Mouse (Mus musculus) forebrain, embryonic 11.5 days (tissue): ENCODE results near the gene Hist1h2ad. TPM values are rescaled to one million over a fixed set of nuclear protein-coding genes. Genes with fewer than 3 reads are reported as not detected.
"Not testable (repeated sequence)": the region's sequence is repeated elsewhere in the genome, so short reads cannot be mapped to it uniquely, and the experiment has no call there.

Experiments used
- ATAC-seq: fragments of 200-750 bp; cut with Nextera tagmentation; replicated peaks from 2 replicates; pipeline ENCODE4 v1.8.0; 2017; ENCODE audit warnings: moderate TSS enrichment; ENCODE audit not compliant: low FRiP score
- DNase-seq: peaks from one replicate; pipeline ENCODE4 v3.0.0-alpha.2; 2017; ENCODE audit warnings: low spot score
- H3K27ac ChIP-seq: fragments of 300-500 bp; sonication (generic); 2 replicates; pipeline ENCODE4 v1.5.1; 2014; ENCODE audit warnings: low read depth, low read length
- H3K27me3 ChIP-seq: fragments of 300-500 bp; sonication (generic); 2 replicates; pipeline ENCODE4 v1.6.1; 2014; ENCODE audit warnings: mild to moderate bottlenecking, low read length, mixed read lengths; ENCODE audit not compliant: control insufficient read depth, insufficient read depth
- H3K36me3 ChIP-seq: fragments of 300-500 bp; sonication (generic); 2 replicates; pipeline ENCODE4 v1.6.1; 2014; ENCODE audit warnings: mild to moderate bottlenecking, low read length, moderate library complexity, mixed read lengths; ENCODE audit not compliant: control insufficient read depth, insufficient read depth
- H3K4me1 ChIP-seq: fragments of 300-500 bp; sonication (generic); replicated peaks from 2 replicates; pipeline ENCODE4 v1.6.1; 2014; ENCODE audit warnings: low read length, mixed read lengths; ENCODE audit not compliant: control insufficient read depth, insufficient read depth
- H3K4me2 ChIP-seq: fragments of 300-500 bp; sonication (generic); 2 replicates; pipeline ENCODE4 v1.6.1; 2014; ENCODE audit warnings: low read depth, mild to moderate bottlenecking, low read length, moderate library complexity, mixed read lengths; ENCODE audit not compliant: severe bottlenecking
- H3K4me3 ChIP-seq: fragments of 300-500 bp; sonication (generic); 2 replicates; pipeline ENCODE4 v1.5.1; 2014; ENCODE audit warnings: low read depth, low read length
- H3K9ac ChIP-seq: fragments of 300-500 bp; sonication (generic); 2 replicates; pipeline ENCODE4 v1.6.1; 2014; ENCODE audit warnings: low read length
- H3K9me3 ChIP-seq: fragments of 300-500 bp; sonication (generic); 2 replicates; pipeline ENCODE4 v1.6.1; 2016; ENCODE audit warnings: low read length, mixed read lengths; ENCODE audit not compliant: control insufficient read depth
- WGBS: fragments of 180-500 bp; shearing (Covaris S2); extraction: QIAGEN DNeasy Blood & Tissue Kit; methylation state at CpG from one replicate; pipeline ENCODE4 v1.1.7; 2014; 5-methylcytosine and 5-hydroxymethylcytosine counted together
- polyA plus RNA-seq: library from polyadenylated mRNA; unstranded; fragments of >200 nt; fragmentation: Nextera tagmentation; extraction: Ambion mirVana; gene quantifications from 2 replicates; pipeline ENCODE4 v1.2.1, GENCODE M21; 2014

The Hist1h2ad gene
- polyA plus RNA-seq, 1 experiment from 2014 or later: 3.0 TPM

GRCm38 (mm10) chr13:23537006-23537710 is 37.0 kb upstream of the Hist1h2ad start:
- Histone ChIP-seq H3K9me3 (no peaks in the 10 kb centered on the region), H3K4me1 (peaks cover 3% of the 10 kb centered on the region), H3K4me2 (peak overlapping the region; percentile 76), H3K4me3 (peak overlapping the region; percentile 57; the same call in 1 of the 2 replicates), H3K9ac (peak overlapping the region; percentile 16; the same call in 1 of the 2 replicates), H3K27me3 (no peaks in the 10 kb centered on the region), H3K27ac (0 out of 2 replicates have a peak overlapping the region, but pooled peaks have one; percentile 99), H3K36me3 (no peaks in the 10 kb centered on the region)
- peak; percentile 50 for DNase-seq
- no peak for ATAC-seq
- WGBS: 74% methylated on average over 3 of the region's 3 CpGs

- Histone ChIP-seq H3K9me3 (no peaks in the 10 kb centered on the region), H3K27ac (no peak overlapping the region), H3K9ac (no peak overlapping the region), H3K4me3 (no peak overlapping the region), H3K36me3 (no peaks in the 10 kb centered on the region), H3K27me3 (no peaks in the 10 kb centered on the region), H3K4me1 (no peaks in the 10 kb centered on the region; the same call in none of the 2 replicates), H3K4me2 (no peak overlapping the region)
- ATAC-seq (no peak), DNase-seq (peak; percentile 46)
- 77% methylated on average over 5 of the region's 5 CpGs for WGBS
Measured at GRCm38 (mm10) chr13:23538249-23538648, 35.9 kb upstream of the Hist1h2ad start.

GRCm38 (mm10) chr13:23539821-23540220 is 34.4 kb upstream of the Hist1h2ad start:
- H3K4me3 ChIP-seq, H3K9ac ChIP-seq, H3K27me3 ChIP-seq, H3K4me1 ChIP-seq, DNase-seq, ATAC-seq, H3K27ac ChIP-seq, H3K9me3 ChIP-seq, H3K36me3 ChIP-seq, H3K4me2 ChIP-seq: not testable (repeated sequence)
- 77% methylated on average over 1 of the region's 1 CpGs for WGBS

GRCm38 (mm10) chr13:23541497-23541896 is 32.7 kb upstream of the Hist1h2ad start:
- Histone ChIP-seq H3K9ac (no peak overlapping the region), H3K4me2 (no peak overlapping the region), H3K27ac (no peak overlapping the region), H3K4me1 (no peaks in the 10 kb centered on the region; the same call in none of the 2 replicates), H3K27me3 (no peaks in the 10 kb centered on the region), H3K4me3 (no peak overlapping the region), H3K9me3 (no peaks in the 10 kb centered on the region), H3K36me3 (no peaks in the 10 kb centered on the region)
- no peak for ATAC-seq
- 76% methylated on average over 3 of the region's 3 CpGs for WGBS
- DNase-seq: no peak

- H3K4me2 ChIP-seq: peak overlapping the region; percentile 53
- H3K27ac ChIP-seq: peak overlapping the region; percentile 94
- not testable (repeated sequence) for H3K27me3 ChIP-seq, H3K9me3 ChIP-seq, ATAC-seq, H3K4me1 ChIP-seq, H3K36me3 ChIP-seq
- H3K9ac ChIP-seq: peak overlapping the region; percentile 68
- WGBS: 6% methylated on average over 3 of the region's 3 CpGs
- peak overlapping the region; percentile 40 for H3K4me3 ChIP-seq
- peak; percentile 41 for DNase-seq
Measured at GRCm38 (mm10) chr13:23542225-23542980, 31.8 kb upstream of the Hist1h2ad start.

- not testable (repeated sequence) for H3K27me3 ChIP-seq, H3K9me3 ChIP-seq, H3K36me3 ChIP-seq, H3K4me1 ChIP-seq
- H3K4me2 ChIP-seq: peak within 1 kb of the TSS; percentile 74
- DNase-seq (peak; percentile 80), ATAC-seq (peak; percentile 93)
- H3K27ac ChIP-seq: peak within 1 kb of the TSS; percentile 94
- peak within 1 kb of the TSS; percentile 40 for H3K4me3 ChIP-seq
- WGBS: under 1% methylated on average over 23 of the region's 42 CpGs
- peak within 1 kb of the TSS; percentile 68 for H3K9ac ChIP-seq
Measured at GRCm38 (mm10) chr13:23542999-23543607, 31.1 kb upstream of the Hist1h2ad start, which contains the start of gene Hist1h2bh. Hist1h2bh (minus strand) TSS chr13:23543392.

GRCm38 (mm10) chr13:23543965-23544786 is 30.0 kb upstream of the Hist1h2ad start, which contains the start of gene Hist1h3f:
Hist1h3f (plus strand) TSS chr13:23544052.
- Histone ChIP-seq H3K36me3 (no peaks in the 10 kb centered on the region), H3K27me3 (no peaks in the 10 kb centered on the region), H3K9ac (peak within 1 kb of the TSS; percentile 68), H3K4me1 (no peaks in the 10 kb centered on the region), H3K4me2 (peak within 1 kb of the TSS; percentile 74), H3K9me3 (no peaks in the 10 kb centered on the region), H3K27ac (peak within 1 kb of the TSS; percentile 94), H3K4me3 (peak within 1 kb of the TSS; percentile 40)
- under 1% methylated on average over 24 of the region's 45 CpGs for WGBS
- DNase-seq (peak; percentile 79), ATAC-seq (peak; percentile 94)

GRCm38 (mm10) chr13:23544787-23545120 is 29.4 kb upstream of the Hist1h2ad start:
- not testable (repeated sequence) for H3K9me3 ChIP-seq, H3K27me3 ChIP-seq, DNase-seq, H3K36me3 ChIP-seq, ATAC-seq, H3K27ac ChIP-seq, H3K4me1 ChIP-seq
- peak overlapping the region; percentile 64 for H3K9ac ChIP-seq
- H3K4me2 ChIP-seq: peak overlapping the region; percentile 38; the same call in 1 of the 2 replicates
- peak overlapping the region; percentile 37 for H3K4me3 ChIP-seq
- WGBS: 0% methylated on average over 11 of the region's 14 CpGs
